Mouse (Mus musculus): ENCODE measurements around the gene Dcn. TPM values are rescaled to one million over a fixed set of nuclear protein-coding genes. Genes with fewer than 3 reads are reported as not detected.
A peak's percentile ranks its signal among the peaks of the same experiment; 100 is the strongest.

The Dcn gene
- total and polyA plus RNA-seq, 3 experiments, result 385 to 442 (median 401) TPM

DNA sequence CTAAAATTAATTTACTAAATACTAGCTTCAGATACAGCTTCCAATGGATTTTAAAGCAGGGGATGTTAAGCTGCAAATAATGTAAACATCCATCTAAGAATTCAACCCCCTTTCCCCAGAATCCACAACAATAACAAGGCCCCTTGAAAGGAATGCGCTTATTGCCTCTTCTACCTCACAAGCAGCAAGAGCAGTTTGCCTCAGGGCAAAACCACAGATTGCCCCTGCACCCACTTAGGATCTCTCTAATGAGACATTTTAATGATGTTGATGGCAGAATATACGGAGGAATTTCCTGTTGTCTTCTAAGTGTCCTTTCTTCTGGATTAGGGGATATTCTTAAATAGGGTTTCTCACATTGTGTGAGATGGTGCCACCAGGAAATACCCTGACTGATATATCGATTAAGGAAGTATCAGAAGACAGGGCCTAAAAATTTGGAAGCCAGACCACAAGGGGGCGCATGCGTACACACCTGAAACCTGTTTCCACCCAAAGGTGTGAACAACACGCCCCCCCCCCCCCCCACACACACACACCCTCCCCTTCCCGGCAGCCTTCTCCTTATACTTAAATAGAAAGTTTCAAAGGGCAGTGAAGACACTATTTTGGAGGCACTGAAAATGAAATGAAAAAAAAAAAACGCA lies 88.2 kb downstream of the Dcn start:
- H3K79me2 ChIP-seq (replicated peaks; ENCODE audit: control insufficient read depth, insufficient read depth, low read length), result no peaks in the 10 kb centered on the region
- H3K4me1 ChIP-seq (ENCODE audit: control insufficient read depth, insufficient read depth, low read length), result 0 out of 2 replicates have a peak, but pooled peaks cover 1% of the 10 kb centered on the region
- H3K9ac ChIP-seq (ENCODE audit: low read depth, low read length), result no peak overlapping the region
- H3K4me3 ChIP-seq, result peak overlapping the region; percentile 18
- H3K27me3 ChIP-seq (ENCODE audit: control insufficient read depth, insufficient read depth, low read length), result no peaks in the 10 kb centered on the region
- intact Hi-C loops (cut with DNase I), result loop anchor here (5.0 kb wide), 2 partner anchors 100 to 190 kb away; no protein-coding TSS in a partner anchor
- no peak for TF ChIP-seq POLR2A (IDR thresholded peaks at IDR 0.05; ENCODE audit: insufficient read depth, low read depth, low read length)
- no peak for TF ChIP-seq EP300 (IDR thresholded peaks at IDR 0.05; ENCODE audit: insufficient read depth, low read depth, low read length)
- peak; percentile 47 for TF ChIP-seq CTCF (IDR thresholded peaks at IDR 0.05)
- DNase-seq, result peak; percentile 9 to 35
- H3K36me3 ChIP-seq (ENCODE audit: control insufficient read depth, insufficient read depth, low read length), result no peaks in the 10 kb centered on the region
- H3K27ac ChIP-seq, result peak overlapping the region; percentile 46
- WGBS, result 56% methylated on average over 8 of the region's 8 CpGs

Other genes with a start within 250 kb of the Dcn start
- gene Lum, start 85.5 kb downstream of the Dcn start, total RNA-seq (2021), result 10 to 100 TPM; 30.9 to 58.8 TPM
- gene Lum, start 85.5 kb downstream of the Dcn start, polyA plus RNA-seq (2012; rRNA removed), result 39.7 and 136 TPM in 2 replicates
- not detected for gene Kera, start 127.3 kb downstream of the Dcn start, total RNA-seq (2021)
- gene Kera, start 127.3 kb downstream of the Dcn start, polyA plus RNA-seq (2012; rRNA removed), result 0.14 and 0.15 TPM in 2 replicates
- gene Epyc, start 164.5 kb downstream of the Dcn start, total RNA-seq (2021), result under 1 TPM; 0.42 to 0.61 TPM
- 0.70 and 1.9 TPM in 2 replicates for gene Epyc, start 164.5 kb downstream of the Dcn start, polyA plus RNA-seq (2012; rRNA removed)
- gene Ccer1, start 213.4 kb downstream of the Dcn start, total RNA-seq (2021), result not detected
- gene Ccer1, start 213.4 kb downstream of the Dcn start, polyA plus RNA-seq (2012; rRNA removed), result 0.15 TPM in 1 of 2 replicates, not detected in the other
- not detected for gene C030005K15Rik, start 247.1 kb downstream of the Dcn start, total RNA-seq (2021)
- gene C030005K15Rik, start 247.1 kb downstream of the Dcn start, polyA plus RNA-seq (2012; rRNA removed), result not detected in 2 replicates

All from heart, adult 2 months (tissue).